Mouse (Mus musculus) spleen, adult 2 months (tissue): ENCODE data around the gene Stat2.
"Not testable (repeated sequence)": the region's sequence is repeated elsewhere in the genome, so short reads cannot be mapped to it uniquely, and the experiment has no call there.

ENCODE experiments used
- CTCF ChIP-seq: fragments of 200-500 bp; IDR thresholded peaks from 2 replicates; pipeline ENCODE4 v1.5.1; 2011; ENCODE audit warnings: mild to moderate bottlenecking, inconsistent platforms; ENCODE audit not compliant: insufficient read depth, insufficient read length, insufficient replicate concordance; ENCODE audit errors: extremely low read depth
- POLR2A ChIP-seq: fragments of 200-500 bp; IDR thresholded peaks from 2 replicates; pipeline ENCODE4 v1.6.1; 2011; ENCODE audit warnings: low read depth, low read length, inconsistent platforms

GRCm38 (mm10) chr10:128290594-128290993 lies 20.2 kb downstream of the Stat2 start:
- not testable (repeated sequence) for TF ChIP-seq CTCF, POLR2A
